Mouse (Mus musculus): ENCODE data around the gene Syt2. TPM values are rescaled to one million over a fixed set of nuclear protein-coding genes. Genes with fewer than 3 reads are reported as not detected.

The Syt2 gene
- polyA plus RNA-seq, 1 experiment from 2014 or later = 1.6 TPM

GRCm38 (mm10) chr1:134772821-134773220 is 126.3 kb downstream of the Syt2 start:
- H3K9ac ChIP-seq (replicated peaks; ENCODE audit: low read length) = 0 out of 2 replicates have a peak overlapping the region, but pooled peaks have one; percentile 6
- peaks cover 49% of the 10 kb centered on the region for H3K4me1 ChIP-seq (ENCODE audit: insufficient read depth, low read length)
- no peak overlapping the region for H3K4me3 ChIP-seq (ENCODE audit: low read length)
- ATAC-seq (ENCODE audit: low FRiP score, low TSS enrichment) = no peak
- no peaks in the 10 kb centered on the region for H3K27me3 ChIP-seq (ENCODE audit: insufficient read depth, low read length)
- peaks cover 6% of the 10 kb centered on the region for H3K36me3 ChIP-seq (ENCODE audit: insufficient read depth, low read length)
- WGBS = 70% methylated on average over 3 of the region's 3 CpGs
- no peak overlapping the region for H3K4me2 ChIP-seq (replicated peaks; ENCODE audit: low read depth, low read length)
- no peaks in the 10 kb centered on the region for H3K9me3 ChIP-seq (ENCODE audit: low read length)
- H3K27ac ChIP-seq (ENCODE audit: low read length) = peak overlapping the region; percentile 94

DNA sequence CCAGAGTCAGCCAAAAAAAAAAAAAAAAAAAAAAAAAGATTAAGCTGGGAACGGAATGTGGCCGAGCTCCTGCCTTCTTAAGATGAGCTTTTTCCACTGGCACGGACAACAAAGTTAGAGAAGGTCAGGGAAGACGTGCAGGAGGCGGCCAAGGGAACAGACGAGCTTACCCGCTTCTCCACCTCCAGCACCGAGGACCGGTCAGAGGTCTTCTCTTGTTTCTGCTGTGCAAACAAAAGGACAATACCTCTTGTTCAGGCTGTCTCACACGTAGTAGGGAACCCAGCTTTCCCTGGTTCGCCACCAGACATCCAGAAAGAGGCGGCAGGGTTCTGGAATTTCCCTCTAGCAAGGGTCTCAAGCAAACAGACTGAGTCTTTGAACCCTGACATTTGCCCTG is 126.8 kb downstream of the Syt2 start:
- peak overlapping the region; percentile 6; the same call in 1 of the 2 replicates for H3K9ac ChIP-seq (replicated peaks; ENCODE audit: low read length)
- peaks cover 6% of the 10 kb centered on the region for H3K36me3 ChIP-seq (ENCODE audit: insufficient read depth, low read length)
- no peak for ATAC-seq (ENCODE audit: low FRiP score, low TSS enrichment)
- 33% methylated on average over 12 of the region's 12 CpGs for WGBS
- H3K4me1 ChIP-seq (ENCODE audit: insufficient read depth, low read length) = peaks cover 49% of the 10 kb centered on the region
- no peaks in the 10 kb centered on the region for H3K9me3 ChIP-seq (ENCODE audit: low read length)
- H3K27me3 ChIP-seq (ENCODE audit: insufficient read depth, low read length) = no peaks in the 10 kb centered on the region
- no peak overlapping the region for H3K4me3 ChIP-seq (ENCODE audit: low read length)
- no peak overlapping the region for H3K4me2 ChIP-seq (replicated peaks; ENCODE audit: low read depth, low read length)
- peak overlapping the region; percentile 94 for H3K27ac ChIP-seq (ENCODE audit: low read length)

DNA sequence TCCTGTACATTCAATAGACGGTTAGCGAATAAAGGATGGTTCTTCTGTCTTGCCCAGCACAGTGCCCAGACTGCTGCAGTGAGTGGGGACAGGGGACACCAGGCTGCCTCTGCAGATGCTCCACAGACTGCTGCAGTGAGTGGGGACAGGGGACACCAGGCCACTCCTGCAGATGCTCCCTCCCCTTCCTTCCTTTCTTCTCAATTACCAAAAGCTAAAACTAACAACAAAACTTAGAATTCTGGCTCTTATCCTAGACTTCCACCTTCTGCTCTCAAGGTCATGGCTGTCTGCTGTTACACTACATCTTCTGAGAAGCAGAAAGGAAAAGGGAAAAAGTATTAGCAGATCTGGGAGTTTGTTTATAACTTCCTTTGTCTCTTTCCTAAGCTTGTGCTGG is 127.8 kb downstream of the Syt2 start:
- 58% methylated on average over 2 of the region's 2 CpGs for WGBS
- ATAC-seq (ENCODE audit: low FRiP score, low TSS enrichment) = peak; percentile 77; the same call in 1 of the 2 replicates

GRCm38 (mm10) chr1:134774728-134775287 is 128.3 kb downstream of the Syt2 start:
- ATAC-seq (ENCODE audit: low FRiP score, low TSS enrichment) = peak; percentile 49; the same call in 1 of the 2 replicates
- H3K4me2 ChIP-seq (replicated peaks; ENCODE audit: low read depth, low read length) = no peak overlapping the region
- H3K9ac ChIP-seq (replicated peaks; ENCODE audit: low read length) = 0 out of 2 replicates have a peak overlapping the region, but pooled peaks have one; percentile 23
- no peaks in the 10 kb centered on the region for H3K9me3 ChIP-seq (ENCODE audit: low read length)
- no peaks in the 10 kb centered on the region; the same call in 1 of the 2 replicates for H3K36me3 ChIP-seq (ENCODE audit: insufficient read depth, low read length)
- no peak overlapping the region for H3K4me3 ChIP-seq (ENCODE audit: low read length)
- H3K4me1 ChIP-seq (ENCODE audit: insufficient read depth, low read length) = peaks cover 49% of the 10 kb centered on the region
- peak overlapping the region; percentile 94 for H3K27ac ChIP-seq (ENCODE audit: low read length)
- 39% methylated on average over 6 of the region's 6 CpGs for WGBS
- no peaks in the 10 kb centered on the region for H3K27me3 ChIP-seq (ENCODE audit: insufficient read depth, low read length)

More for the DNA sequence above, 127.8 kb downstream of the Syt2 start:
- Histone ChIP-seq H3K36me3 (ENCODE audit: insufficient read depth, low read length) (no peaks in the 10 kb centered on the region; the same call in 1 of the 2 replicates), H3K4me2 (replicated peaks; ENCODE audit: low read depth, low read length) (no peak overlapping the region), H3K4me1 (ENCODE audit: insufficient read depth, low read length) (peaks cover 49% of the 10 kb centered on the region), H3K27ac (ENCODE audit: low read length) (peak overlapping the region; percentile 94), H3K27me3 (ENCODE audit: insufficient read depth, low read length) (no peaks in the 10 kb centered on the region), H3K9me3 (ENCODE audit: low read length) (no peaks in the 10 kb centered on the region), H3K9ac (replicated peaks; ENCODE audit: low read length) (no peak overlapping the region), H3K4me3 (ENCODE audit: low read length) (no peak overlapping the region)

GRCm38 (mm10) chr1:134775631-134776030 is 129.2 kb downstream of the Syt2 start:
- ATAC-seq (ENCODE audit: low FRiP score, low TSS enrichment) = no peak
- peak overlapping the region; percentile 18; the same call in 1 of the 2 replicates for H3K9ac ChIP-seq (replicated peaks; ENCODE audit: low read length)
- H3K9me3 ChIP-seq (ENCODE audit: low read length) = no peaks in the 10 kb centered on the region
- no peaks in the 10 kb centered on the region; the same call in 1 of the 2 replicates for H3K36me3 ChIP-seq (ENCODE audit: insufficient read depth, low read length)
- H3K27me3 ChIP-seq (ENCODE audit: insufficient read depth, low read length) = no peaks in the 10 kb centered on the region
- 36% methylated on average over 3 of the region's 3 CpGs for WGBS
- peaks cover 49% of the 10 kb centered on the region for H3K4me1 ChIP-seq (ENCODE audit: insufficient read depth, low read length)
- H3K4me3 ChIP-seq (ENCODE audit: low read length) = no peak overlapping the region
- peak overlapping the region; percentile 94 for H3K27ac ChIP-seq (ENCODE audit: low read length)
- no peak overlapping the region for H3K4me2 ChIP-seq (replicated peaks; ENCODE audit: low read depth, low read length)

DNA sequence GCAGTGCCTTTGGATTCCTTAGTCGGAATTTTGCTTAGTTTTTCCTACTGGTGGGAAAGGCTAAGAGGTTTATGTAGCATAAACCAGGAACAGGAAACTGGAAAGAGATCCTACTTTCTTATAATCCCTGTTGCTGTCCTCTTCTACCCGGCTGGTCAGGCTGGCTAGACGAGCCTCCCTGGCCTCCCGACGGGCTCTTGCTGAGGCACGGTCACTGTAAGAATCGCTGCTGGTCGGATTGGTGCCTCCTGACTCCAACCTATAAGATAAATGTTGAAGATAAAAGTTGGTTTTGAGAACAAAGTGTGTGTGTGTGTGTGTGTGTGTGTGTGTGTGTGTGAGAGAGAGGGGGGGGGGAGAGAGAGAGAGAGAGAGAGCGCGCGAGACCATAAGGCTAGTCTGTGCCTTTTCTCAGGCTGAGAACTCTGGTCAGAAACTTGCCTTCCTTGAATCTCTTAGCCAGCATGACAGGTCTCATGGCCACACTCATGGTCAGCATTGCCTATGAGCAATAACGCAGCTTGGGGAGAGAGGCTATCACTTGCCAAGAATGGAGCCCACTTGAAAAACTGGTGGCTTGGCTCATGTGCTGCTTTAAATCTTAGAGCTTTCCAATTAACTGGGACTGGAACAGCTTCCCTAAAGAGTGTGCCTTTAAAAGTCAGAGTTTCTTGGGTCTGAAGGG is 130.9 kb downstream of the Syt2 start:
- Histone ChIP-seq H3K9me3 (ENCODE audit: low read length) (no peaks in the 10 kb centered on the region), H3K4me1 (ENCODE audit: insufficient read depth, low read length) (peaks cover 38% of the 10 kb centered on the region), H3K27ac (ENCODE audit: low read length) (0 out of 2 replicates have a peak overlapping the region, but pooled peaks have one; percentile 11), H3K4me2 (replicated peaks; ENCODE audit: low read depth, low read length) (no peak overlapping the region), H3K9ac (replicated peaks; ENCODE audit: low read length) (no peak overlapping the region), H3K36me3 (ENCODE audit: insufficient read depth, low read length) (no peaks in the 10 kb centered on the region), H3K27me3 (ENCODE audit: insufficient read depth, low read length) (no peaks in the 10 kb centered on the region), H3K4me3 (ENCODE audit: low read length) (no peak overlapping the region)
- ATAC-seq (ENCODE audit: low FRiP score, low TSS enrichment) = no peak
- 68% methylated on average over 12 of the region's 12 CpGs for WGBS

DNA sequence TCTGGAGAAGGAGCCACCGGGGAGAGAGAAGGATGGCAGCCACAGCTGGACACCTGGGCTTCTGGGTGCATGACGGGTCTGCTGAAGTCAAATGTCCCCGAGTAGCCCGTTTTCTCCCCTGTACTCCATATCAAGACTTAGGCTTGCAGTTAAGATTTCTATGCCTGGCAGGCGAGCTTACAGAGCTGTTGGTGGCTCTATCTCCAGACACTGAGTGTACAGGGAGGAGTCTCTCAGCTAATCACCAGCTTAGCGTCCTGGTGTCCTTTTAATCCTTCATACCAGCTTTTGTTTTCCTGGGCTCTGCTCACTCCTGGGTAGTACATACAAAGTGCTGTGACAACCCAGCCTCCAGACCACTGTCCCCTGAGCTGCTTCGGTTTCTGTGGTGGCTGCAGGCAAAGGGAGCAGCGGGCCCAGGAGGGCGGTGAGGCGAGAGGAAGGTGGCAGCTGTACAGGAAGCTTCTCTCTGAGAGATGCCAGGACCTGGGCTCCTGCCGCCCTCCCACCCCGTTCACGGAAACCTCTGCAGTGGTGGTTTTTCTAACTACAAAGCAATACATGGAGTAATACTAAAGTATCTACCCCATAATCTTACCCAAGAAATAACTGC is 131.6 kb downstream of the Syt2 start:
- H3K27me3 ChIP-seq (ENCODE audit: insufficient read depth, low read length) = no peaks in the 10 kb centered on the region
- 62% methylated on average over 13 of the region's 13 CpGs for WGBS

DNA sequence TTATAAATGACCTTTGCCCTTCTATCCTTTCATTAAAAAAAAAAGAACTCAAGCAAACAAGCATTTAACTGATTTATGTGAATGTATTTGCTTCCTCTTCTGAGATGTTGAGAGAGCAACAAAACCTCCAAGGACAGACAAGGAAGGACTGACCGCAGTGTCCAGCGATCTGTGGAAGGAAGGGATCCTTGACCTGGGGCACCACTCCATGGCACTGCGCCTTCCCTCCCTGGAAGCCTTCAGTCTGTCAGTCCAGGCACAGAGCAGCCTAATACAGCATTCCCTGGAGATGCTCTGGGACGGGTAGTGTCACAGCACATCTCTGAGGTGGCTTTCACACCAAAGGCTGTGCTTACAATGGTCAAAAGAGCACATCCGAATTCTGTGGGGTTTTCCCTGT is 136.3 kb downstream of the Syt2 start:
- no peak overlapping the region for H3K27ac ChIP-seq (ENCODE audit: low read length)
- no peak overlapping the region for H3K4me2 ChIP-seq (replicated peaks; ENCODE audit: low read depth, low read length)
- peaks cover 8% of the 10 kb centered on the region; the same call in 1 of the 2 replicates for H3K4me1 ChIP-seq (ENCODE audit: insufficient read depth, low read length)
- 71% methylated on average over 5 of the region's 5 CpGs for WGBS
- no peak for ATAC-seq (ENCODE audit: low FRiP score, low TSS enrichment)
- no peak overlapping the region for H3K9ac ChIP-seq (replicated peaks; ENCODE audit: low read length)
- no peak overlapping the region for H3K4me3 ChIP-seq (ENCODE audit: low read length)
- no peaks in the 10 kb centered on the region for H3K27me3 ChIP-seq (ENCODE audit: insufficient read depth, low read length)
- H3K9me3 ChIP-seq (ENCODE audit: low read length) = no peaks in the 10 kb centered on the region
- H3K36me3 ChIP-seq (ENCODE audit: insufficient read depth, low read length) = no peaks in the 10 kb centered on the region

More for the DNA sequence above, 131.6 kb downstream of the Syt2 start:
- H3K27ac ChIP-seq (ENCODE audit: low read length) = no peak overlapping the region
- no peak overlapping the region for H3K4me3 ChIP-seq (ENCODE audit: low read length)
- no peaks in the 10 kb centered on the region for H3K9me3 ChIP-seq (ENCODE audit: low read length)
- H3K4me1 ChIP-seq (ENCODE audit: insufficient read depth, low read length) = peaks cover 36% of the 10 kb centered on the region
- no peak for ATAC-seq (ENCODE audit: low FRiP score, low TSS enrichment)
- H3K36me3 ChIP-seq (ENCODE audit: insufficient read depth, low read length) = no peaks in the 10 kb centered on the region
- H3K4me2 ChIP-seq (replicated peaks; ENCODE audit: low read depth, low read length) = no peak overlapping the region
- no peak overlapping the region for H3K9ac ChIP-seq (replicated peaks; ENCODE audit: low read length)

DNA sequence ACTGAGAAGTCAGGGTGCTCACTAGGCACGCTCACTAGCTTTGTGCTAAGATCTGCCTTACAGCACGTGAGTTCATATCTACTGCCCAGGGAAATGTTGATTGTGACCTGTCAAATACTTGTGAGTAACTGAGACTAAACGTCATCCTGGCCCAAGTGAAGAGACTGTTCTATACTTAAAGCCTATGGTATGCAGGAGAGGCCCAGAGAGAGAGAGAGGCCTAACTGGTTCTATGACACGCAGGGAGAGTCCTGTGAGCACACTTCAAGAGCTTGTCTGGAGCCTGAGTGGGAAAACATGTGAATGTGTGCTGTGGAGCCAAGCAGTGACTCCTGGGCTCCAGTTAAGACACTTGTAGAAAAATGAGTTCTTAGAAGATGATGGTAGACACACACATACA is 137.5 kb downstream of the Syt2 start:
- peaks cover 11% of the 10 kb centered on the region; the same call in 1 of the 2 replicates for H3K4me1 ChIP-seq (ENCODE audit: insufficient read depth, low read length)
- H3K4me3 ChIP-seq (ENCODE audit: low read length) = no peak overlapping the region
- H3K27me3 ChIP-seq (ENCODE audit: insufficient read depth, low read length) = no peaks in the 10 kb centered on the region
- H3K4me2 ChIP-seq (replicated peaks; ENCODE audit: low read depth, low read length) = no peak overlapping the region
- no peak overlapping the region for H3K9ac ChIP-seq (replicated peaks; ENCODE audit: low read length)
- no peaks in the 10 kb centered on the region for H3K36me3 ChIP-seq (ENCODE audit: insufficient read depth, low read length)
- 85% methylated on average over 4 of the region's 4 CpGs for WGBS
- no peak for ATAC-seq (ENCODE audit: low FRiP score, low TSS enrichment)
- no peak overlapping the region for H3K27ac ChIP-seq (ENCODE audit: low read length)
- no peaks in the 10 kb centered on the region for H3K9me3 ChIP-seq (ENCODE audit: low read length)
